Mouse (Mus musculus): ENCODE measurements at regions not wholly inside any gene's neighbourhood (a gene's known extent, or its start where the extent isn't known, plus 50 kb on each side); places are given as distances from the start of the nearest gene placed in this dataset.

DNA sequence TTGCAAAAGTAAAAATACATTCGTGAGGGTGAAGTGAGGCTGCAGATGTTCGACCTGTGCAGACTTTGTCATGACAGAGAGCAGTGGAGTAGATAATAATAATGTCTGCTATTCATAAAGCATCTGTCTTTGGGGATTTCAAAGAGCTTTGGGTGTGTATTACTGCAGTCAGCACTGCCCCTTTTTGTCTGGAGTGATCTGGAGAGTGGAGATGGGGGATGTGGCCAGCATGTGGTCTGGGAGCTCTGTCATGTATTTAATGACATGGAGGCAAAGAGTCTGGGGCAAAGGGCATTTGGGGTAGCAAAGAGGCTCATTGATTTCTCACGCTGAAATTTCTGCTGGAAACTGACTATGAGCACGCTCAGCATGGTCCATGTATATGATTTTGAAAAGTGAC is 510.8 kb upstream of the Pou3f2 start:
- DNase-seq (ENCODE audit: low spot score in 2 of 2): no peak

DNA sequence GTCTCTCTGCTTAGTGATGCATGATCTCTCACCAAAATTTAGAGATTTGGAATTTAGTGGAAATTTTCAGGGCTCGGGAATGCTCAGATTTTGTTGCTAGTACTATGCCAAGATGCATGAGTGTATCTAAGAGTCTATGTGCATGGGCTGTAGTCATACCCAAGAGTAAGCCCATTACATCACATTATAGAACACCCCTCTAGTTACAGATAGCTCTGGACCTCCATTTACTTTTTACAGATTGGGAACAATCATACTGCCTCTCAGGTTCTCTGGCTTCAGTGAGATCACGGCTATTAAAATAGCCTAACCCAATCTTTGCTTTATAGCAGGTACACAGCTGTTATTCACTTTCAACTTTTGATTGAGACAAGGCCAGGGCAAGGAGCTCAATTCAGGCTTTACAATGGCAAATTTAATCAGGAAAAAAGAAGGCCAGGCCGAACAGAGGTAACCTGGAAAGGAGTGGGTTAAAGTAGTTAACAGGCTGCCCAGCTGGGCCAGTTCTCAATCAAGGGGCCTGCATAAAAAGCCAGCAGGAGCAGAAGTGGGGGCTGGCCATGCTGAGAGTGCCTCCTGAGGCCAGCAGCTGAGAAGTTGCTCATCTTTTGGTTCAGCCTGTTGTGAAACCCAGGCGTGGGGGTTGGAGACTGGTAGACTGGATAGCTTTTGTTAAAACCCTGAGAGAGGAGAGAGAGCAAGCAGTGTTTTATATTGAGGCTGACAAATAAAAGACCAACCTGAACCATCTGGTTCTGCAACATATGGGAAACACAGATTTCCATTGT is 509.2 kb upstream of the Pou3f2 start:
- DNase-seq (ENCODE audit: low spot score in 2 of 2): no peak

DNA sequence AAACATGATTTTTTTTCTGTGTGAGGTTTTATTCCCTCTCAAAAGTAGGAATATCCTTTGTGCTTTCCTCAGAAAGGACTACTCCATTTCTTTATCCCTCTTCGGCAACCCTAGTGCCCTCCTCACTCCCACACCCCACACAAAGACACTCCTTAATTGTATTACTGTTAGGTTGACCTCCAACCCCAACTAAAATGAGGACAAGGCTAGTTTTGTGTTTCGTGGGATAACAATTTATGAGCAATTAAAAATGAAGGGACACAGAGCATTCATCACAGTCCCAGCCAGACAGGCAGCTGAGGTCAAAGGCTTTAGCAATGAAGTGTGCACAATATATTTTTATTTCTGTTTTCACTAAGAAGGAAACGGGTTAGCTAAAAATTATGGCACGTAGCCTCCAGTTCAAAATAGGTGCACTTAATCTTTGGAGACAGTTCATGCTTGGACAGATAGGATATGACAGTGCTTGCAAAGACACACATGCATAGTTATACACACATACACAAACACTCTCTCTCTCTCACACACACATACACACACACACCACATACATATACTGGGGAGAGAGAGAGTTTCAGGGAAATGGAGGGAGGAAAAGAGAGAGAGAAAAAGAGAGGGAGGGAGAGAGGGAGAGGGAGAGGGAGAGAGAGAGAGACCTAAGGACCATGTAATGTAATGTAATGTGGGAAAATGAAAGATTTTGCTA is 498.8 kb upstream of the Pou3f2 start:
- DNase-seq (ENCODE audit: low spot score in 2 of 2): no peak

DNA sequence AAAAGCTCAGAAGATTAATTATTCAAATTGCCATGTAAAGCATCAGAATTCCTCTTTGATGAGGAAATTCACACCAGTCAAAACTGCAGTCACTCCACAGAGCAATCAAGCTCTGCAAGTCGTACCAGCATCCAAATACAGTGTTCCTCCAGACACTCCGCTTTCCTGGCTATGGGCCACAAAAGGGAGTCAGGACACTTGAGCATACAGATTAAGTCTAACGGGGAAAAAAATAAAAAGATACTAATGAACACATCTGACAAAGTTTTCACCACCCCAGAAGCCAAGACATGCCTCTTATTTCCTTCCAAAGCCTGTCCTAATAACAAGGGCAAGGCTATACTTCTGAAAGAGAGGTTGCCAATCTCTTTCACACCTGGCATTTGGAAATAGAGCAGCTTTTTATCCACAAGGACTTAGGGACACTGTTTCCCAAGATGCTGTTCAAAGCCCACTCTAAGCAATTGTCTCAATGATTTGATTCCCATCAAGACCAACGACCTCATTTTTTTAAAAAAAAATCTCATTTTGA is 485.5 kb upstream of the Pou3f2 start:
- no peak for DNase-seq (ENCODE audit: low spot score in 2 of 2)

DNA sequence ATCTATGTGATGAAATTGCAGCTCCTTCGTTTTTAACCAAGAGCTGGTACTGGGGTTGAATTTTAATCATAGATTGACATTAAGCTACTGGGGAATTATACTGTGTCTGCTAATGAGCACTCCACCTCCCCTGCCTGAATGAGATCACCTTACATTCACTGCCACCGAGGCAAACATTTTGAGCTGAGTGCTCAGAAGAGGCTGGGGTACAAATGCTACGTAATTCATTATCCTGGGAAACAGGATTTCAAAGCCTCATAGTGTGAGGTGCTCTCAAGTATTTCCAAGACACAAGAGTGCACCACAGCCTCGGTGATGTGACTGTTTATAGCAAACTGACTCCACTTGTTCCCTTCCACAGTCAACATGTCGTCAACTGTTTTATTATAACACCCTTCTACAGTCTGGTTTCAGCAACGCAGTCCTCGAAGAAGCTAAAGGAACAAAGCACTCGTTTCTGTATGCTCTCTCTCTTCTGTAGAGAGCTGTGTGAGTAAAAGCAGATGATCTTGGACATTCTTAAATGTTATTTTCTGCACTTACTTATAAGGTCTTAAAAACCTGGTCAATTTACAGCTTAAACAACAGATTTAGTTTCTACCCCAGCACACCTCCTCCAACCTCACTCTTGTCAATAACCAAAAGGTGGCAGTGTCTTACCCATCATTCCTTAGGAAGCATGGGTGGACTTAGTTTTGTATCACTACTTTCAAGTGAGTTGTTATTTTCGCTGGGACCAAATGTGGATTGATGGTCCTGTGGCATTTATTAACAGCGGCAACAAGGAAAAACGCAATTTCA is 484.8 kb upstream of the Pou3f2 start:
- no peak for DNase-seq (ENCODE audit: low spot score in 2 of 2)

DNA sequence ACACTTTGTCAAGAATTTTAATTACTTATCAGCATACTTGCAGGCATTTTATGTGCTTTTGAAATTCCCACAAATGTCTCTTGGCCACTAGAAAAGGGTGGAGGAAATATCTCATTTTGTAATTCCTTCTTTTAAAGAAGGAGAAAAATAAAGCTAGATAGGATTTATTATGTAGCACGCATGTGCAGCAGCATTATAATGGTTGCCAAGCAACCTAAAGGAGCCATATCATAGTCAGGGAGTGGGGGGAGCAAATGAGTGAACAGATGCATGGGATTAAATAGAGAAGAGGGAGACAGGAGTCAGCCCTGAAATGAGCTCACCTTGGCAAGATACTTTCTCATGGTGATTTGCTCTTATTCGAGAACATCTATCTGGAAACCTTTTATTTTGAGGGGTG is 483.0 kb upstream of the Pou3f2 start:
- no peak for DNase-seq (ENCODE audit: low spot score in 2 of 2)

DNA sequence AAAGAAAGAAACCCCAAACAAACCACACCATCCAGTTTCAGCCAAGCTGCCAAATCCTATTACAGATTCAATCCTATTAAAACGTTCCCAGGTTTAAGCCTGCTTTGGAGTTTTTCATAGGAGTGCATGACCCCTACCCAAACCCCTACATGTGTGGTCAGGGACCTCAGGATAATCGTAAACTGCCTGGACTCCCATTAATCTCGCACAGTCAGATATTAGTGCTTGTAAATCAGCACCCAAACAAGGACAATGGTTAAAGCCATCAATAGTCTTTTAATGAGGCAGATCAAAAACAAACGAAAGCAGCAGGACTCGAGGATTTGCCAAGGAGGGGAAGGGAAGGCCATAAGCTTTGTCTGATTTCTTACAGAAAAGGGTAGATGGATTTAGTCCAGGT is 482.3 kb upstream of the Pou3f2 start:
- no peak for DNase-seq (ENCODE audit: low spot score in 2 of 2)

DNA sequence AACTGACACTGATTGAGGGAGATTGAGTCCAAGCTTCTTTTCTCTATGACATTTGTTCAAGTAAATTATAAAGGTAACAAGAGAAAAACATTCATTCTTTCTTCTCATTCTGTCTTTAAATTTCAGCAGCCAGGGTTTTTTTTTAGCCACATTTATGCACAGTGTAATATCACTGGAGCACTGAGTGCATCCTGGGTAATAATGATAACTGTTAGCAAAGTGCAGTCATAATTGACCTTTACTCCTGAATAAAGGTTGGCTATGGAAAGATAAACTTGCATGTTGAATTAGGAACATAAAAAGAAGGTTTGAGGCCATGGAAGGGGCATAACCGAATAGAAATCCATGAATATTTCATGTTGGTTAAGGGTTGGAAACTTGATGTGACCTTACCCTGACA is 461.3 kb upstream of the Pou3f2 start:
- no peak for DNase-seq (ENCODE audit: low spot score in 2 of 2)

DNA sequence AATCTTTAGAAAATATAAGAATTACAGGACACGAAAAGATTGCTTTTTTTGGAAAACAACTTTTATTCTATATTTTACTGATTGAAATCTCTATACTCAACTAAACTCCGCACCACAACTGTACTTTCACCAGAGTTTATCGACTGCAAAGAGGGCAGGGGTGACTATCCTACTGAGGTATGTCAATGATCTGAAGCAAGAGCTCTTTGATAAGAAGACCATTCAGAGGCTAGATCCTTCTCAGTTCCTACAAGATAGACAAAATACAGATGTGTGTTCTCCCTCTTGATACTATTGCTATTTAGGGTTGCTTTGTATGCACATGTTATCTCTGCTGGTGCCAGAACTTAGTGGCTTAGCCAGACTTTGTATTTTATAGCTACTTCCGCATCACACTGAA is 460.7 kb upstream of the Pou3f2 start:
- DNase-seq (ENCODE audit: low spot score in 2 of 2): no peak

DNA sequence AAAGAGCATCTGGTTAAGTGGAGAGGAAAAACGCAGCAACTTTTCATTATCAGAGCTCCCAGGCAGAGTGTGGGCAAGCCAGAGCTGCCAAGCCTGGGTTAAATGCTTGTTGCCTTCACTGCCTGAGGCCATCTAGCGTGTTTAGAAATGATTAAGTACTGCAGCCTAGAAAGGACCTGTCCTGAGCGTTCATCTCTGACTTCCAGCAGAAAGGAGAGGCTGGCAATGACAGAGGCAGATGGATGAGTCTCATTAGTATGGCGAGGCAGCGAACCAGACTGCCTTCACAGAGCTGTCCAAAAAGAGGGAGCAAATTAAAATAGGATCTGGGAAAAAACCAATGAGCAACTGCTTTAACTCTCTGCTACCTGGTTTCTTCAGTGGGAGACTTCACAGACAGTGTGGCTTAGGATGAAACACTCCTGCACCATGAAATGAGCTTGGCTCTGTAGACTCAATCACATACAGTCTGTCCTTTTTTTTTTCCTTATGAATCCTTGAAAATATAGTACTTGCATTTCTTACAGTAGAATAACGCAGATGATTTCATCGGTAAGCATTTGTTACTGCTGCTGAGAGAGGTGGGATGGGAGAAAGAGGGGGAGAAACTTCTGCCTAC is 458.7 kb upstream of the Pou3f2 start:
- DNase-seq (ENCODE audit: low spot score in 2 of 2): no peak

DNA sequence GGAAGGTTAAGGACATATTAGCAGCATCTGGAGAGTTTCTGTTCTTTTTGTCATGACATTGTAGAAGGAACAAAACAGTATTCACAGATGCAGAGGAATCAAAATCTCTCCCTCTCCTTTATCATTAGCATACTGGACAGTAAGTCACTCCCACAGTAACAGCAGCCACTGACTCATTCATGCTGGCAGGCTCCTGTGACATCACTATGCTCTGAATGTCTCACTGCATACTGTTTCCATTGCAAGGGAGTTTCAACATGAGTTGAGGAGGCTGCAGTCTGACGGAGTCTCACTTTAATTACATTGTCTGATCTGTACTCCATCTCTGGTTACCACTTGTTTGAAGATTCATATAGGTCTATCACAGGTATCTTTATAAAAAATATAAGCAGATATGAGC is 450.1 kb upstream of the Pou3f2 start:
- peak in 1 of 2 experiments; percentile 5 for DNase-seq (ENCODE audit: low spot score in 2 of 2)

DNA sequence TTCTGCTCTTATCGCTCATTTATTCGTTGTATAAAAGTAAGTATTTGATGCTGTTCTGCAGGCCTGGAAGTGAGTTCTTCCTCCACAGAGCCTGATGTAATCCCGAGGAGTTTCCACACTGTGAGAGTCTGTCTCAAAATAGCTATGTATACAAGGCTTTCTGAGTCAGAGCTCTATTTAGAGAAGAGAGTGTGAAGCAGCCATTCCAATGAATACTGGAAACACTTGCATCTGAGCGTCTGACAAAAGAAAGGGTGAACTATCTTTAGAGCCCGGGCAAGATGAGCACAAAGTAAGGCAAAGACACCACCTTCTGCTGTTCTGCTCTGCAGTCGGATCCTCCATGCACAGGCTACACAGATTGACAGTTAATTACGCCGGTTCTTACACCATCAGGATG is 436.0 kb upstream of the Pou3f2 start:
- DNase-seq (ENCODE audit: low spot score in 2 of 2): peak; percentile 16 to 71

DNA sequence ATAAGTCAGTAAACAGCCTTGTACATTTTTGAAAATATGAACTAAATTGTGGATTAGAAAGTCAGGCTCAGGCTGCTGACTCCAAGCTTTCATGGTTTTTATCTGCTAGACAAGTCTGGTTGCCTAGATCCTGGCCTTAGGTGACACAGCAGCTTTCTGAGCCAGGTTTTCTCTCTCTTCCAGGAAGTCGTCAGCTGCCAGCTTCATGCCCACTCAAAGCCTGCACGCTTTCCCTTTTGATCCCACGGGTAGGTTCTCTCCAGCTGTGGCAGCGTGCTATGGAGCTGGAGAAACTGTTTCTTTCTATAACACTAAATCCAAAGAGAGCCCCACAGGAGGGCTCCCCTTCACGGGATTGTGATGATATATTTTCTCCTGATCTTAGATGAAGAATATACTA is 426.7 kb upstream of the Pou3f2 start:
- DNase-seq (ENCODE audit: low spot score in 2 of 2): peak; percentile 3 to 23

DNA sequence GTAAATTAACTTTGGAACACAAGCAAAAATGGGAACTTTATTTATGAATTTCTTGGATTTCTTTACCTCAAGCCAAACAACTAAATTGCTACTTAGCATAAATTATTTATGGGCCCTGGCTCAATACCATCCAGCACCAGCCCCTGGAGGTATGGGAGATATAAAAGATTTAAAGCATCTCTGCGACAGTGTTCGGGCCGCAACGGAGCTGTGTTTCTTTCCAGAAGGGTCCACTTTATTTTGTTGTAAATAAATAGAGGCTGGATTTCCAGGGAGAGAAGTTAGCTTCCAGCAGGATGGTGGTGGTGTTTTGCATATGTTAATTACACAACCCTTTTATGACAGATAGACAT is 404.5 kb upstream of the Pou3f2 start:
- no peak for DNase-seq (ENCODE audit: low spot score in 2 of 2)

DNA sequence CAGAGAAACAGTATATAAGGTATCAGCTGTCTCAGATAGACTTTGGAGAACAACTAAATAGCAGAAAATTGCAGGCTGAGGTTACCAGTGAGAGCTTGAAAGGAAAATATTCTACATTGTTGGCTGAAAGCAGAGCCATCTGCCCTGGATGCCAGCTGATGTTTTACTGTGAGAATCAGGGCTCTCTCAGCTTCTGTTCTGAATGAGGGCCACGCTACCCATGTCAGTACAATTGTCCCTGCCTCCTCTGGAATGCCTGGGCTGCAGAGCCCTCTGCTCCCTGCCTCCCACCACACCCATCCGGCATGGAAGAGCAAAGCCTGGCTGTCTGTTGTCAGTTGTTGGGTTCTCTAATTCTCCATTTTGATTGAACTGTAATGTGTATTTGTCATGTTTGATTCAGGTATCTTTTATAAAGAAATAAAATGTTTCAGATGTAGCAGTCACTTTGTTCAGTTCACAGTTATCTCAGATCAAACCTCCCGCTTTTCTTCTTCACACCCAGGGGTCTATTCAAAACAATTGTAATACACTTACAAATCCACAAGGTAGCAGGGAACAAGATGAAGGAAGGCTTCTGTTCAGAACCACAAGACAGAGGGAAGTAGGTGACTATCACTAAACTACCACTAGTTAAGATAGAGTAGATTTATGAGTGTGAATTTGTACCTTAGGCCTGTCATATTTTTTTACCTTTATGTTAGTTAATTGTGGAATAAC is 404.0 kb upstream of the Pou3f2 start:
- DNase-seq (ENCODE audit: low spot score in 2 of 2): no peak

DNA sequence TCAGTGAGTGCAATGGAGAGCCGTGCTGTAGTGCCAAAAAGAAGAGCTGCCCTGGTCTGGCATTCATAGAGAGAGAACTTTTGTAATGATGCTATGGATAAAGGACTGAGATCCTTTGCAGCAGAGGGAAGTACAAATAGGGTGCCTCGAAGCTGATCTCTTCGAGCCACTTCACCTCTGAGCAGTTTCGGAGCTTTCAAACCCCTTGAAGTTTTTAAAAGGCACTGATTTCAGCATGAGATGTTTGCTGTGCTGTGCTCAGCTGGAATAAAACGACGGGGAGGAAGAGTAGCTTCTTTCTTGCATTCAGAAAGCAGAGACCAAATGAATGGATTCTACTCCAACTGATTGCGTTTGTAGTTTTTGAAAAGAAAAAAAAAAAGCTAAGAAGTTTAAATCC is 392.5 kb upstream of the Pou3f2 start:
- no peak for DNase-seq (ENCODE audit: low spot score in 2 of 2)

DNA sequence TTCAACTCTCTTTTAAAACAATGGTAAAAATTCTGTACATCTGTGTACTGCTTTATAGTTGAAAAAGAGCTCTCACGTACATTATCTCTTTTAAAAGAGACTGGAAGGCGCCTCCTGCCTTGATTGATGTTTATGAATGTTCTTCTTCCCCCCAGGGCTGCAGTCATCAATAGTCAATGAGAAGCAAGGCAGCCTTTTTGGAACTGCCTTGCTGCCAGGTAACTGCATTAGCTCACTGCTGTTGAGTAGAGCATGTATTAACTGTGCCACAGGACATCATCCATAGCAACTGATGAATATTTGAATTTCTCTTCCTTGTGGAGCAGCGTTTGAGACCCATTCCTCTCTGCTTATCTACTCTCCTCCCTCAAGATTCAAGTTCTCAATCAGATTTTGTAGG is 387.2 kb upstream of the Pou3f2 start:
- no peak for DNase-seq (ENCODE audit: low spot score in 2 of 2)

DNA sequence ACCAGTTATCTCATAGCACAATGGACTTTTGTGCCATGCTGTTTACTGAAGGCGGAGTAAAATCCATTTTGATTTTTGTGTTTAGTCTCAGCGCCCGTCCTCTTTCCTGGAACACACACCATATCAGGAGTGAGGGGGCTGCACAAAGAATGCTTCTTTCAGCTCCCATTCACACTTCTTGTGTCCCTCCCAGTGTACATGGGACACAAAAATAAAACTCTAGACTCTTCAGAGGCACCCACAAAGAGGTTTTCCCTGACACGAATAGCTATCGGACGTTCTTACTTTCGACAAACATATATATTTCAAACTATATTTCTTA is 347.9 kb upstream of the Pou3f2 start:
- DNase-seq (ENCODE audit: low spot score in 2 of 2): no peak

DNA sequence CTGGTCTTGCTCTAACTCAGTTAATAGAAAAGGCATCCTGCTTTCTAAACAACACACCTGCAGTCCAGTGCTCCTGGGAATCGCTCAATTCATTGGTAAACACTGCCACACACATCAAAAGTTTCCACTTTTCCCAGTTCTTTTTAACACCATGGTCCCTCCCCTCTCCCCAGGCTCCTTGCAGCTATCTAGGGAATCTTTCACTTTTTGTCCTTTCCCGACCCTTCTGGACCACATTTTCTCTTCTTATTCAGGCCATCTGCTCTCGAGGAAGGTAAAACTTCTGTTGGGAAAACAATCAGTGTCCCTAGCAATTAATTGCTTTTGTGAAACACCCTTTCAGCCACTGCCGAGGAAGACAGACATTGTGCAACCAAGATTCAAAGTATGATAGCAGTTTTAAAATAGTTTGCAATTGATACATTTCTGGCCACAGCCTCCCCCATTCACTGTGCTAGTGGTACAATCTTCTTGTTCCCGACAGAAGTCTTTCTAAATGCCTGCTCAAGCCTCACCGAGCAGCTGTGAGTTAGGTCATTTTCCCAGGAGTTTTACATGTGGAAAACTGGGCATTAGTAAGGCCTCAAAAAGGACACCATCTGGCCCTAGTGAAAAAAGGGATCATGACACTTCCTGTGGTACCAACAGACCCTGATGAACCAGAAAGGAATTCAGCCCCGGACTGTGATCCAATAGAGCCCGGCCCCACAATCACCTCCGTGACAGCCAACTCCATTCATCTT is 347.4 kb upstream of the Pou3f2 start:
- DNase-seq (ENCODE audit: low spot score in 2 of 2): peak in 1 of 2 experiments; percentile 1

DNA sequence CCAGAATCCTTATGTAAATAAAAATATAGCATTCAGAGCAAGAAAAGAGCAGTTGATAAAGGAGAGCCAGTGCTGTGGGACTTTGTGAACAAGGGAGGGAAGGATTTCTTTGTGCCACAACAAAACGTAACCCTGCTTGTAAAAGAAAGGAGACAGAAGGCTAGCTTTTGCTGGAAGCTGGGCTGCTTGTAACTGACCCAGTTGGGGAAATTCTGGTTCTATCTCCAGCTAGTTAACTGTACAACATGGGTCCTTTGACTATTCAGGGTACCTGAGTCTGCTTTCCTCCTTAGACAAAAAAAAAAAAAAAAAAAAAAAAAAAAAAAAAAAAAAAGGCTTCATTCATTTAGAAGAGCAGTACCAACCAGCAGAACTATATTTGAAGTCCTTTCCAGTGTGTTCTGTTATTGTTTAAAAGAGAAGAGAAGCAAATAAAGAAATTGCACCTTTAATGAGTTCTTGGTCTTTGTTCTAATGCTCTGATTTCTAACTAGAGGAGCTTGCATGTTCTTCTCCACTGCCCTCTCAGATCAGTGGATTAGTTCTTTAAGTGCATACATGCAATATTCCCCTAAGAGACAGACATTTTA is 345.8 kb upstream of the Pou3f2 start:
- DNase-seq (ENCODE audit: low spot score in 2 of 2): no peak

All from right cerebral cortex, postnatal 36 days (tissue).